Mouse (Mus musculus): ENCODE measurements around the gene Rxfp1. TPM values are rescaled to one million over a fixed set of nuclear protein-coding genes. Genes with fewer than 3 reads are reported as not detected.

Rxfp1 gene
- polyA plus RNA-seq, 1 experiment: 0.70 TPM

DNA sequence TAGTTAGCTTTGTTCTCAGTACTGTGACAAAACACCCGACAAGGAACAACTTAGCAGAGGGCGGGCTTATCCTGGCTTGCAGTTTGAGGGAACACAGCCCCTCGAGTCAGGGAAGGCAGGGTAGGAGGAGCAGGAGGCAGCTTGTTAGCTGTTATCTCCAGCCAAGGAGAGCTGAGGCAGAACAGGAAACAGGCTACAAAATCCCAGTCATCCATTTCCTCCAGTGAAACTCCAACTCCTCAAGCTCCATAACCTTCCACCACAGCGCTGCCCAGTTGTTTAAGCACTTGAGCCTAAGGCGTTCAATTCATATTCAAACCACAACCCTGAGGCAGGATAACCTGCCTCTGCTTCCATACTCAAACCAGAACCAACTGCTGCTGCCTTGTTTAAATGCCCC lies 63.0 kb downstream of the Rxfp1 start:
- no peaks in the 10 kb centered on the region for H3K4me1 ChIP-seq (ENCODE audit: control insufficient read depth, insufficient read depth, low read length)
- no peak overlapping the region for H3K4me3 ChIP-seq (ENCODE audit: insufficient read depth, low read length)
- H3K27ac ChIP-seq (ENCODE audit: insufficient read depth, low read length): no peak overlapping the region
- TF ChIP-seq POLR2A (IDR thresholded peaks at IDR 0.05; ENCODE audit: low read depth, low read length) (no peak), CTCF (IDR thresholded peaks at IDR 0.05; ENCODE audit: borderline replicate concordance, insufficient read depth, low read length) (no peak)

DNA sequence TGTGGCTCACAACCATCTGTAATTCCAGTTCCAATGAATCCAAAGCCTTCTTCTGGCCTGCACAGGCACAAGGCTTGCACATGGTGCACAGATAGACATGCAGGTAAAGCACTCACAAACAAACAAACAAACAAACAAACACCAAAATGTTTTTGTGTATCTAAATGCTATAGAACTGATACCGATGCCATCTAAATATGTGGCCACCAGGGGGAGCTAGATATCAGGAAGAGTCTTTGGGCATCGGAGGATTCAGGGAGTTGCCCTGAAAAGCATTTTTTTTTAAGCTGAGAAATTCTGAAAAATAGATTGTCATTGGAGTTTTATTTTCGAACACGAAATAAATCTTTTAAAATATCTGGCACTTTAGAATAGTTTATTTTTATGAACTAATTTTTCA lies 64.6 kb downstream of the Rxfp1 start:
- Histone ChIP-seq H3K4me1 (ENCODE audit: control insufficient read depth, insufficient read depth, low read length) (no peaks in the 10 kb centered on the region), H3K4me3 (ENCODE audit: insufficient read depth, low read length) (no peak overlapping the region), H3K27ac (ENCODE audit: insufficient read depth, low read length) (no peak overlapping the region)
- TF ChIP-seq CTCF (IDR thresholded peaks at IDR 0.05; ENCODE audit: borderline replicate concordance, insufficient read depth, low read length) (0 out of 2 replicates have a peak, but pooled peaks have one; percentile 5), POLR2A (IDR thresholded peaks at IDR 0.05; ENCODE audit: low read depth, low read length) (no peak)

- H3K4me3 ChIP-seq (ENCODE audit: insufficient read depth, low read length): no peak overlapping the region
- H3K4me1 ChIP-seq (ENCODE audit: control insufficient read depth, insufficient read depth, low read length): no peaks in the 10 kb centered on the region
- TF ChIP-seq CTCF (IDR thresholded peaks at IDR 0.05; ENCODE audit: borderline replicate concordance, insufficient read depth, low read length) (no peak), POLR2A (IDR thresholded peaks at IDR 0.05; ENCODE audit: low read depth, low read length) (no peak)
- H3K27ac ChIP-seq (ENCODE audit: insufficient read depth, low read length): no peak overlapping the region
These were observed 65.5 kb downstream of the Rxfp1 start for GRCm38 (mm10) chr3:79672188-79672587.

- Histone ChIP-seq H3K27ac (ENCODE audit: insufficient read depth, low read length) (no peak overlapping the region), H3K4me1 (ENCODE audit: control insufficient read depth, insufficient read depth, low read length) (no peaks in the 10 kb centered on the region), H3K4me3 (ENCODE audit: insufficient read depth, low read length) (no peak overlapping the region)
- no peak for TF ChIP-seq CTCF (IDR thresholded peaks at IDR 0.05; ENCODE audit: borderline replicate concordance, insufficient read depth, low read length)
- no peak for TF ChIP-seq POLR2A (IDR thresholded peaks at IDR 0.05; ENCODE audit: low read depth, low read length)
These were observed 67.1 kb downstream of the Rxfp1 start for GRCm38 (mm10) chr3:79670556-79670955.

GRCm38 (mm10) chr3:79664787-79665408 lies 72.8 kb downstream of the Rxfp1 start:
- TF ChIP-seq CTCF (IDR thresholded peaks at IDR 0.05; ENCODE audit: borderline replicate concordance, insufficient read depth, low read length) (no peak), POLR2A (IDR thresholded peaks at IDR 0.05; ENCODE audit: low read depth, low read length) (no peak)
- no peak overlapping the region for H3K4me3 ChIP-seq (ENCODE audit: insufficient read depth, low read length)
- 0 out of 2 replicates have a peak, but pooled peaks cover 2% of the 10 kb centered on the region for H3K4me1 ChIP-seq (ENCODE audit: control insufficient read depth, insufficient read depth, low read length)
- H3K27ac ChIP-seq (ENCODE audit: insufficient read depth, low read length): no peak overlapping the region

GRCm38 (mm10) chr3:79656682-79657081 lies 81.0 kb downstream of the Rxfp1 start:
- H3K27ac ChIP-seq (ENCODE audit: insufficient read depth, low read length): no peak overlapping the region
- TF ChIP-seq CTCF (IDR thresholded peaks at IDR 0.05; ENCODE audit: borderline replicate concordance, insufficient read depth, low read length): no peak
- TF ChIP-seq POLR2A (IDR thresholded peaks at IDR 0.05; ENCODE audit: low read depth, low read length): no peak
- no peaks in the 10 kb centered on the region for H3K4me1 ChIP-seq (ENCODE audit: control insufficient read depth, insufficient read depth, low read length)
- no peak overlapping the region for H3K4me3 ChIP-seq (ENCODE audit: insufficient read depth, low read length)

GRCm38 (mm10) chr3:79652129-79652528 lies 85.6 kb downstream of the Rxfp1 start:
- TF ChIP-seq CTCF (IDR thresholded peaks at IDR 0.05; ENCODE audit: borderline replicate concordance, insufficient read depth, low read length) (no peak), POLR2A (IDR thresholded peaks at IDR 0.05; ENCODE audit: low read depth, low read length) (no peak)
- no peak overlapping the region for H3K27ac ChIP-seq (ENCODE audit: insufficient read depth, low read length)
- H3K4me1 ChIP-seq (ENCODE audit: control insufficient read depth, insufficient read depth, low read length): no peaks in the 10 kb centered on the region
- no peak overlapping the region for H3K4me3 ChIP-seq (ENCODE audit: insufficient read depth, low read length)

DNA sequence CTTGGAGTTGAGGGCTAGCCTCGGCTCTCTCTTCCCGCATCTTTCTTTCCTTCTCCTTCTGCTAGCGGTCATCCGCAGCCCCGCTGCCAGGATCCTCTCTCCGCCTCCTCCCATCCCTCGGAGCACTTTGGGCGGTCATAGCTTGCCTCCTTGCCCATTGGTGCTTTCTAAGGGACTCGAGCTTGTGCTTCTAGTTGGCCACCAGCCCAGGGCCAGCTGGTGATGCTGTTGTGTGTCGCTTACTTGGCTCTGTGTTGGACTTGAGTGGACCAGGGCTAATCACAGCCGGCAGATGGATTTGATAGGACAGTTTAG lies 108.3 kb downstream of the Rxfp1 start, which contains the start of gene Etfdh:
TSS of gene Etfdh (minus strand) at position 85 of the 315 bp plus-strand sequence.
- TF ChIP-seq POLR2A (IDR thresholded peaks at IDR 0.05; ENCODE audit: low read depth, low read length) (no peak; the same call in 1 of the 2 replicates), CTCF (IDR thresholded peaks at IDR 0.05; ENCODE audit: borderline replicate concordance, insufficient read depth, low read length) (no peak)
- Histone ChIP-seq H3K4me1 (ENCODE audit: control insufficient read depth, insufficient read depth, low read length) (no peaks in the 10 kb centered on the region), H3K27ac (ENCODE audit: insufficient read depth, low read length) (peak within 1 kb of the TSS; percentile 20; the same call in 1 of the 2 replicates), H3K4me3 (ENCODE audit: insufficient read depth, low read length) (peak within 1 kb of the TSS; percentile 81)

DNA sequence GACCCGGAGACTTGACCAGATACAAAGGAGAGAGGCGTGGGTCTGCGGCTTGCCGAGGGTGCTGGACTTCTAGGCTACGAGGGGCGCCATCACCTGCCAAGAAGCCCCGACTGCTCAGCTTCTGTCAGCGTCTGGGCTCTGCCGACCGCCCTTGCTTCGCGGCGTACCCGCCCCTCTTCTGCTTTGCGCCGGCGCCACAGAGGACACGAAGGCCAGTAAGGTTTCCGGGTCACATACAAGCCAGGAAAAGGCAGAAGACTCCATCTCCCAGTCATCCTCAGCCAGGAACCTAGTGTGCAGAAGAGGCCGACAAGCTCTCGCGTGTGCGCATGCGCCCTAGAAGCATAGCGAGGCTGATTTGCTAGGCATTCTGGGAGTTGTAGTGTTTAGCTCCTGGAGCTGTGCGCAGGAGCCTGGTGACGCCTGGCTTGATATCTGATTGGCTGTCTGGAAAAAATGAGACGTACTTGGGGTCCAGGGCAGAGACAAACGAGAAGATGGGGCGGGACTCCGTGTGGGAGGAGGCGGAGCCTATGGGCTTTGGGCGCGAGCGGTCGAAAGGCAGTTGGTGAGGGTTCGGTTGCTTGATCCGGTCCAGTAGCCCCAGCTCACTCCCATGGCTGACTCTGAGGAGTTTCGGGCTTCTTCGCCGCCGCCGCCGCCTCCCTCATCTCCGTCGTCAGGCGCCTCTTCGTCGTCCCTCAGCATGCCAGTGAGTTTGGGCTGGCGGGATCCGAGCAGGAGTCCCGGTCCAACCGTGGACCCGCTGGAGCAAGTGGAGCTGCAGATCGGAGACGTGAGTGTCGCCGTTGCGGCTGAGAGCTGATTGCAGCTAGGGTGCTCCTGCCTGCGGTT lies 108.9 kb downstream of the Rxfp1 start, which contains the start of gene 4930579G24Rik:
TSS of gene 4930579G24Rik (plus strand) at position 519 of the 855 bp plus-strand sequence.
- H3K27ac ChIP-seq (ENCODE audit: insufficient read depth, low read length): peak within 1 kb of the TSS; percentile 20; the same call in 1 of the 2 replicates
- TF ChIP-seq POLR2A (IDR thresholded peaks at IDR 0.05; ENCODE audit: low read depth, low read length): peak; percentile 91
- no peak for TF ChIP-seq CTCF (IDR thresholded peaks at IDR 0.05; ENCODE audit: borderline replicate concordance, insufficient read depth, low read length)
- peak within 1 kb of the TSS; percentile 81 for H3K4me3 ChIP-seq (ENCODE audit: insufficient read depth, low read length)
- H3K4me1 ChIP-seq (ENCODE audit: control insufficient read depth, insufficient read depth, low read length): no peaks in the 10 kb centered on the region

GRCm38 (mm10) chr3:79628182-79628560 lies 109.5 kb downstream of the Rxfp1 start:
- TF ChIP-seq POLR2A (IDR thresholded peaks at IDR 0.05; ENCODE audit: low read depth, low read length) (no peak), CTCF (IDR thresholded peaks at IDR 0.05; ENCODE audit: borderline replicate concordance, insufficient read depth, low read length) (no peak)

More at GRCm38 (mm10) chr3:79628182-79628560, 109.5 kb downstream of the Rxfp1 start:
- Histone ChIP-seq H3K4me3 (ENCODE audit: insufficient read depth, low read length) (peak overlapping the region; percentile 81), H3K4me1 (ENCODE audit: control insufficient read depth, insufficient read depth, low read length) (no peaks in the 10 kb centered on the region), H3K27ac (ENCODE audit: insufficient read depth, low read length) (no peak overlapping the region)
